Mouse (Mus musculus) subcutaneous adipose tissue, adult 2 months (tissue): ENCODE data around the gene Olfr979. TPM values are rescaled to one million over a fixed set of nuclear protein-coding genes. Genes with fewer than 3 reads are reported as not detected.

Source experiments
- polyA plus RNA-seq: library from polyadenylated mRNA; depleted of rRNA; stranded (reverse); fragments of >200 nt; gene quantifications from 2 replicates; pipeline ENCODE4 v1.2.3, GENCODE M21; 2012; ENCODE audit warnings: low replicate concordance; rRNA removed

The Olfr979 gene
- not detected in 2 replicates for polyA plus RNA-seq

DNA sequence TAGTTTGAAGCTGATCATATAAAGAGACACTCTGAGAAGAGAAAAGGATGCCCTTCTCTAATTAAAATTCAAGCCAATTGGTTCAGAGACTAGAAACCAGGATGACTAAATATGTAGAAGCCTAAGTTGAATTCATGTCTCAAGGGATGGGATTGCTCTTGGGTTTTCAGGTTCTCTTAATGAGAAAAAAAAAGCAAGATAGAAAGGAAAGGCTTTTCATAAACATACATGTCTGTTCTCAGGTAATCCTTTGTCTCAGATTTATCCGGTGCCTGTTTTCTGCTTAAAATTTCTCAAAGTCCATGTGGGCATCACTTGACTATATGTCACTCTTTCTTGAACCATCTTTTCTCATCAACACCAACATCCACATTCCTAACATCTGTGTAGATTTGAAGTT lies at the start of gene Olfr979:
Gene Olfr979 (minus strand): TSS at position 101 of the 400 bp plus-strand sequence.

DNA sequence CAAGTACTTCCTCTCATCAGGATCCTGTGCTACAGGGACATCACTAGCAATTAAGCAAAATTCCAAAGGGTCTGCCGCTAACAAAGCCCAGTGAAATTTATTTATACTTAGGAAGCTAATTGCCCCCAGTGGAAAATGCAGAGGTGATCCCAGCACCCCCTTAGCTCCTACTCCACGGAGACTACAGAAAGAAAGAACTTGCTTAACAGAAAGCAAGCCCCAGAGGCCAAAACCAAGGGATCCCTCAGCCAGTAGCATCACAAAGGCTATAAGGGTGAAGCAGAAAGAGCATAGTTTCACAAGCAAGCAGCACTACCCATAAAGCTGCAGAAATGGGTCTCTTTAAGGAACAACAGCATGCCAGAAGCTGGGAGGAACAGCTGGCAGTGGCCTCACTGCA lies 17.9 kb upstream of the Olfr979 start, which contains the start of gene Olfr981:
Gene Olfr981 (plus strand): TSS at position 301 of the 400 bp plus-strand sequence.

GRCm38 (mm10) chr9:40009482-40009881 lies 6.2 kb upstream of the Olfr979 start, which contains the start of gene Olfr980:
Gene Olfr980 (minus strand): TSS chr9:40009582.

GRCm38 (mm10) chr9:39991813-39992212 lies 11.5 kb downstream of the Olfr979 start, which contains the start of gene Olfr978:
Gene Olfr978 (plus strand): TSS chr9:39992113.

GRCm38 (mm10) chr9:39961033-39961432 lies 42.2 kb downstream of the Olfr979 start, which contains the start of gene Olfr976:
Gene Olfr976 (minus strand): TSS chr9:39961133.

GRCm38 (mm10) chr9:39951946-39952345 lies 51.3 kb downstream of the Olfr979 start, which contains the start of gene Olfr975:
Gene Olfr975 (minus strand): TSS chr9:39952046.

Other genes with a start within 250 kb of the Olfr979 start
- not detected in 2 replicates for gene Olfr968, start 220.2 kb downstream of the Olfr979 start, polyA plus RNA-seq
- gene Olfr969, start 212.5 kb downstream of the Olfr979 start, polyA plus RNA-seq, result not detected in 2 replicates
- gene Olfr970, start 194.6 kb downstream of the Olfr979 start, polyA plus RNA-seq, result not detected in 2 replicates
- not detected in 2 replicates for gene Olfr971, start 166.6 kb downstream of the Olfr979 start, polyA plus RNA-seq
- not detected in 2 replicates for gene Olfr972, start 137.0 kb downstream of the Olfr979 start, polyA plus RNA-seq
- gene Olfr229, start 96.1 kb downstream of the Olfr979 start, polyA plus RNA-seq, result not detected in 2 replicates
- gene Olfr974, start 66.0 kb downstream of the Olfr979 start, polyA plus RNA-seq, result not detected in 2 replicates
- gene Olfr975, start 51.4 kb downstream of the Olfr979 start, polyA plus RNA-seq, result not detected in 2 replicates
- not detected in 2 replicates for gene Olfr976, start 42.3 kb downstream of the Olfr979 start, polyA plus RNA-seq
- gene Olfr978, start 11.4 kb downstream of the Olfr979 start, polyA plus RNA-seq, result not detected in 2 replicates
- not detected in 2 replicates for gene Olfr980, start 6.1 kb upstream of the Olfr979 start, polyA plus RNA-seq
- not detected in 2 replicates for gene Olfr981, start 18.0 kb upstream of the Olfr979 start, polyA plus RNA-seq
- not detected in 2 replicates for gene Olfr982, start 70.4 kb upstream of the Olfr979 start, polyA plus RNA-seq
- not detected in 2 replicates for gene Olfr983, start 90.1 kb upstream of the Olfr979 start, polyA plus RNA-seq
- gene Olfr984, start 110.7 kb upstream of the Olfr979 start, polyA plus RNA-seq, result not detected in 2 replicates
- gene Olfr985, start 126.7 kb upstream of the Olfr979 start, polyA plus RNA-seq, result not detected in 2 replicates
- not detected in 2 replicates for gene Tmem225, start 144.7 kb upstream of the Olfr979 start, polyA plus RNA-seq
- not detected in 2 replicates for gene Olfr986, start 177.5 kb upstream of the Olfr979 start, polyA plus RNA-seq
- 1.1 and 3.5 TPM in 2 replicates for gene Zfp202, start 188.9 kb upstream of the Olfr979 start, polyA plus RNA-seq